In the genomic region with DNA sequence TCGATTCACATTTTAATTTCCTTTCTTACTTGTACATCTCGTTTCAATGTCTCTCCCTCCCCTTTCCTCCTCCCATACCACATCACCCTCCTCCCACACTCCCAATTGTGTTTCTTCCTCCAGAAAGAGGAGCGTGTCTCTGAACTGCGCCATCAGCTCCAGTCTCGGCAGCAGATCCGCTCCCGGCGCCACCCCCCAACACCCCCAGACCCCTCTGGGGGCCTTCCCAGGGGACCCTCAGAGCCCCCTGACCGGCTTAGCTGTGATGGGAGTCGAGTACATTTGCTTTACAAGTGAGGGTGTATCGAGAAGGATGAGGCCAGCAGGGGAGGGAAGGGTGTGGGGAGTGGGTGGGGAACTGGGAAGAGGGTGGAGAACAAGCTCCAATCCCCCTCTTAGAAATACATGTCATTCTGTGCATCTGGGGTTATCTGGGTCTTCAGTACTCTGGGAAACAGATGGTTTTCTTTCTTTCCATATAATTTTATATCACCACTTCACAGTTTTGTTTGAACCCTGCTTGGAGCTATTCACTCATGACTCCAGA, we compare ENCODE assay signal across 16 mouse cellular contexts. TPM values are rescaled to one million over a fixed set of nuclear protein-coding genes. Genes with fewer than 3 reads are reported as not detected.
DNase-seq lines count a peak whose midpoint lies in the region; ATAC-seq and TF ChIP-seq lines count a peak whose summit lies in the region.
"Had no signal": no experiment of that assay in that cellular context is flagged by ENCODE, and none has a peak within 500 bp of the region (broad histone marks: within the 10 kb centered on the region; RNA-seq: fewer than 3 reads in every experiment).

No protein-coding gene starts in this region.

- peak; percentile 38; the same call in 1 of the 2 replicates for ATAC-seq in forebrain, embryonic 14.5 days
- ATAC-seq in hindbrain, postnatal 0 days: 0 out of 2 replicates have a peak, but pooled peaks have one; percentile 33

- H3K27me3 ChIP-seq in E14TG2a.4 (ENCODE audit: insufficient read depth, low read length) (no peaks in the 10 kb centered on the region), ES-Bruce4 (ENCODE audit: control insufficient read depth, insufficient read depth, low read length, poor library complexity, severe bottlenecking) (no peaks in the 10 kb centered on the region)
- no peaks in the 10 kb centered on the region for H3K27me3 ChIP-seq in forebrain, embryonic 14.5 days (replicated peaks; ENCODE audit: control insufficient read depth, insufficient read depth, low read length)
- no peaks in the 10 kb centered on the region for H3K27me3 ChIP-seq in hindbrain, postnatal 0 days (ENCODE audit: insufficient read depth, low read length)
- H3K27me3 ChIP-seq: embryonic facial prominence, embryonic 15.5 days; limb, embryonic 15.5 days; lung, embryonic 15.5 days had no signal

- intact Hi-C loops in heart, postnatal 36 days (cut with DNase I): no loop called here

- TF ChIP-seq POLR2A in ES-Bruce4 (IDR thresholded peaks at IDR 0.05; ENCODE audit: insufficient read depth, low read length): no peak

- H3K4me2 ChIP-seq in forebrain, embryonic 14.5 days (ENCODE audit: low read length): no peak overlapping the region
- H3K4me2 ChIP-seq in hindbrain, postnatal 0 days (ENCODE audit: low read depth, low read length): no peak overlapping the region
- H3K4me2 ChIP-seq: embryonic facial prominence, embryonic 15.5 days; limb, embryonic 15.5 days; lung, embryonic 15.5 days had no signal

- TF ChIP-seq EP300 in ES-Bruce4 (IDR thresholded peaks at IDR 0.05; ENCODE audit: insufficient read depth, low read depth, low read length): peak; percentile 71; the same call in 1 of the 2 replicates

- H3K4me1 ChIP-seq in E14TG2a.4 (replicated peaks; ENCODE audit: low read depth, low read length) (peaks cover 98% of the 10 kb centered on the region), ES-Bruce4 (ENCODE audit: control insufficient read depth, insufficient read depth, low read length) (peaks cover 28% of the 10 kb centered on the region)
- H3K4me1 ChIP-seq in forebrain, embryonic 14.5 days (ENCODE audit: control insufficient read depth, insufficient read depth, low read length): no peaks in the 10 kb centered on the region
- H3K4me1 ChIP-seq in hindbrain, postnatal 0 days (ENCODE audit: insufficient read depth, low read length): no peaks in the 10 kb centered on the region
- H3K4me1 ChIP-seq: embryonic facial prominence, embryonic 15.5 days; limb, embryonic 15.5 days; lung, embryonic 15.5 days had no signal

- no peak for TF ChIP-seq CTCF in E14TG2a.4 (conservative IDR thresholded peaks at IDR 0.05; ENCODE audit: low read length)
- no peak for TF ChIP-seq CTCF in ES-Bruce4 (IDR thresholded peaks at IDR 0.05; ENCODE audit: low read depth, low read length)
- TF ChIP-seq CTCF in hindbrain, postnatal 0 days (IDR thresholded peaks at IDR 0.05; ENCODE audit: low read depth): no peak

- H3K36me3 ChIP-seq in E14TG2a.4 (ENCODE audit: insufficient read depth, low read length) (peaks cover 99% of the 10 kb centered on the region), ES-Bruce4 (ENCODE audit: control insufficient read depth, insufficient read depth, low read length, poor library complexity, severe bottlenecking) (peaks cover 82% of the 10 kb centered on the region)
- peaks cover 86% of the 10 kb centered on the region for H3K36me3 ChIP-seq in forebrain, embryonic 14.5 days (ENCODE audit: control insufficient read depth, insufficient read depth, low read length)
- peaks cover 77% of the 10 kb centered on the region for H3K36me3 ChIP-seq in hindbrain, postnatal 0 days (ENCODE audit: insufficient read depth, low read length)

- H3K4me3 ChIP-seq in E14TG2a.4 (replicated peaks; ENCODE audit: low read length): peak overlapping the region; percentile 42
- 0 out of 2 replicates have a peak overlapping the region, but pooled peaks have one; percentile 16 for H3K4me3 ChIP-seq in ES-Bruce4 (ENCODE audit: low read depth, low read length)
- no peak overlapping the region for H3K4me3 ChIP-seq in forebrain, embryonic 14.5 days (ENCODE audit: low read depth, low read length)
- H3K4me3 ChIP-seq in hindbrain, postnatal 0 days (ENCODE audit: low read length): no peak overlapping the region
- H3K4me3 ChIP-seq: embryonic facial prominence, embryonic 15.5 days; limb, embryonic 15.5 days; lung, embryonic 15.5 days had no signal

- H3K27ac ChIP-seq in ES-Bruce4 (ENCODE audit: insufficient read depth, low read length): peak overlapping the region; percentile 87
- peak overlapping the region; percentile 16; the same call in 1 of the 2 replicates for H3K27ac ChIP-seq in forebrain, embryonic 14.5 days (ENCODE audit: low read depth, low read length)
- H3K27ac ChIP-seq in hindbrain, postnatal 0 days: peak overlapping the region; percentile 38; the same call in 1 of the 2 replicates
- H3K27ac ChIP-seq: embryonic facial prominence, embryonic 15.5 days; limb, embryonic 15.5 days; lung, embryonic 15.5 days had no signal

- WGBS in forebrain, embryonic 14.5 days: 31% methylated on average over 11 of the region's 11 CpGs
- 25% methylated on average over 11 of the region's 11 CpGs for WGBS in hindbrain, postnatal 0 days

- H3K9me3 ChIP-seq in E14TG2a.4 (ENCODE audit: low read length) (no peaks in the 10 kb centered on the region), ES-Bruce4 (replicated peaks; ENCODE audit: control insufficient read depth, insufficient read depth, low read length, poor library complexity, severe bottlenecking) (no peaks in the 10 kb centered on the region)
- H3K9me3 ChIP-seq in forebrain, embryonic 14.5 days (replicated peaks; ENCODE audit: control insufficient read depth, low read length): no peaks in the 10 kb centered on the region
- no peaks in the 10 kb centered on the region for H3K9me3 ChIP-seq in hindbrain, postnatal 0 days (ENCODE audit: low read length)
- H3K9me3 ChIP-seq: embryonic facial prominence, embryonic 15.5 days; G1E; limb, embryonic 15.5 days; lung, embryonic 15.5 days had no signal

- peak overlapping the region; percentile 35; the same call in 1 of the 2 replicates for H3K9ac ChIP-seq in ES-Bruce4 (ENCODE audit: low read depth, poor library complexity, severe bottlenecking)
- H3K9ac ChIP-seq in forebrain, embryonic 14.5 days (ENCODE audit: low read length): no peak overlapping the region; the same call in 1 of the 2 replicates
- H3K9ac ChIP-seq in hindbrain, postnatal 0 days (replicated peaks; ENCODE audit: low read length): no peak overlapping the region
- H3K9ac ChIP-seq: embryonic facial prominence, embryonic 15.5 days; limb, embryonic 15.5 days; lung, embryonic 15.5 days had no signal

- no peak for DNase-seq in forebrain, embryonic 14.5 days (ENCODE audit: low spot score)
- DNase-seq in hindbrain, postnatal 0 days (ENCODE audit: low spot score): no peak
- no peak for DNase-seq in natural killer cell, adult 2 months (ENCODE audit: low spot score in 2 of 2)
- no peak for DNase-seq in lung, postnatal 25 days (ENCODE audit: low spot score)
- no peak for DNase-seq in heart, postnatal 36 days
- DNase-seq: cerebellum, postnatal 25 days; heart, postnatal 10 days; kidney, adult 8-10 months had no signal

RNA-seq across cellular contexts. Expression of a gene that starts 15.5 kb away (rescaled TPM):
- 0.22 TPM in 1 of 2 replicates, not detected in the other for polyA plus RNA-seq in ES-Bruce4 (2011; ENCODE audit: insufficient read depth, insufficient read length, low read depth, missing spikeins)
- not detected in 2 replicates for polyA plus RNA-seq in forebrain, embryonic 14.5 days (2014; fragmentation: Nextera tagmentation; extraction: Ambion mirVana)
- not detected in 2 replicates for total RNA-seq in hindbrain, postnatal 0 days (2014; rRNA removed)
- polyA plus RNA-seq in hindbrain, postnatal 0 days (2015; fragmentation: Nextera tagmentation; extraction: Ambion mirVana): not detected in 2 replicates
- not detected for total RNA-seq in heart, postnatal 36 days (2021)
- total RNA-seq: gastrocnemius, adult 8-10 months; heart, postnatal 10 days; left cerebral cortex, adult 18-20 months had no signal
- polyA plus RNA-seq: G1E; limb, embryonic 15.5 days; lung, embryonic 15.5 days had no signal

RNA-seq across cellular contexts. Expression of a gene that starts 25.3 kb away (rescaled TPM):
- not detected in 2 replicates for polyA plus RNA-seq in ES-Bruce4 (2011; ENCODE audit: insufficient read depth, insufficient read length, low read depth, missing spikeins)
- not detected in 2 replicates for polyA plus RNA-seq in forebrain, embryonic 14.5 days (2014; fragmentation: Nextera tagmentation; extraction: Ambion mirVana)
- total RNA-seq in hindbrain, postnatal 0 days (2014; rRNA removed): not detected in 2 replicates
- polyA plus RNA-seq in hindbrain, postnatal 0 days (2015; fragmentation: Nextera tagmentation; extraction: Ambion mirVana): 0.06 TPM in 1 of 2 replicates, not detected in the other
- not detected for total RNA-seq in heart, postnatal 36 days (2021)
- total RNA-seq: gastrocnemius, adult 8-10 months; heart, postnatal 10 days; left cerebral cortex, adult 18-20 months had no signal
- polyA plus RNA-seq: embryonic facial prominence, embryonic 15.5 days; G1E; limb, embryonic 15.5 days; lung, embryonic 15.5 days had no signal

RNA-seq across cellular contexts. Expression of a gene that starts 27.0 kb away (rescaled TPM):
- 163 and 180 TPM in 2 replicates for polyA plus RNA-seq in ES-Bruce4 (2011; ENCODE audit: insufficient read depth, insufficient read length, low read depth, missing spikeins)
- polyA plus RNA-seq in forebrain, embryonic 14.5 days (2014; fragmentation: Nextera tagmentation; extraction: Ambion mirVana): 53.4 and 60.5 TPM in 2 replicates
- 519 and 527 TPM in 2 replicates for total RNA-seq in hindbrain, postnatal 0 days (2014; rRNA removed)
- 93.4 and 98.3 TPM in 2 replicates for polyA plus RNA-seq in hindbrain, postnatal 0 days (2015; fragmentation: Nextera tagmentation; extraction: Ambion mirVana)
- total RNA-seq in heart, postnatal 36 days (2021): 1 to 10 TPM; 8.6 to 9.4 TPM

RNA-seq across cellular contexts. Expression of a gene that starts 47.1 kb away (rescaled TPM):
- not detected in 2 replicates for polyA plus RNA-seq in ES-Bruce4 (2011; ENCODE audit: insufficient read depth, insufficient read length, low read depth, missing spikeins)
- polyA plus RNA-seq in forebrain, embryonic 14.5 days (2014; fragmentation: Nextera tagmentation; extraction: Ambion mirVana): not detected in 2 replicates
- total RNA-seq in hindbrain, postnatal 0 days (2014; rRNA removed): not detected in 2 replicates
- not detected in 2 replicates for polyA plus RNA-seq in hindbrain, postnatal 0 days (2015; fragmentation: Nextera tagmentation; extraction: Ambion mirVana)
- total RNA-seq in heart, postnatal 36 days (2021): not detected
- total RNA-seq: G1E; gastrocnemius, adult 8-10 months; heart, postnatal 10 days; left cerebral cortex, adult 18-20 months had no signal
- polyA plus RNA-seq: embryonic facial prominence, embryonic 15.5 days; G1E; limb, embryonic 15.5 days; lung, embryonic 15.5 days had no signal

RNA-seq across cellular contexts. Expression of a gene that starts 49.6 kb away (rescaled TPM):
- not detected in 2 replicates for polyA plus RNA-seq in ES-Bruce4 (2011; ENCODE audit: insufficient read depth, insufficient read length, low read depth, missing spikeins)
- 0.98 and 1.4 TPM in 2 replicates for polyA plus RNA-seq in forebrain, embryonic 14.5 days (2014; fragmentation: Nextera tagmentation; extraction: Ambion mirVana)
- 0.52 TPM in 1 of 2 replicates, not detected in the other for total RNA-seq in hindbrain, postnatal 0 days (2014; rRNA removed)
- polyA plus RNA-seq in hindbrain, postnatal 0 days (2015; fragmentation: Nextera tagmentation; extraction: Ambion mirVana): 1.5 and 1.7 TPM in 2 replicates
- total RNA-seq in heart, postnatal 36 days (2021): not detected
- total RNA-seq: gastrocnemius, adult 8-10 months; heart, postnatal 10 days had no signal
- polyA plus RNA-seq: embryonic facial prominence, embryonic 15.5 days; G1E; limb, embryonic 15.5 days had no signal

Comparison
In these comparisons a context has a peak if more than half of its experiments do, and no peak if none do; other contexts are left out.
1. H3K4me3 ChIP-seq: peak in E14TG2a.4 (single experiment) and ES-Bruce4 (single experiment); none in forebrain, embryonic 14.5 days (single experiment) and hindbrain, postnatal 0 days (single experiment).
2. H3K27ac ChIP-seq: peak in every context shown above with its lines; median percentile 87 in ES-Bruce4; 38 in hindbrain, postnatal 0 days; 16 in forebrain, embryonic 14.5 days.